Mouse (Mus musculus): ENCODE data around the gene Sirt1. TPM values are rescaled to one million over a fixed set of nuclear protein-coding genes. Genes with fewer than 3 reads are reported as not detected.
A peak's percentile ranks its signal among the peaks of the same experiment; 100 is the strongest.

Gene Sirt1
- total and polyA plus RNA-seq, 3 experiments = 9.1 to 19.8 TPM; not detected in 1

GRCm38 (mm10) chr10:63388948-63389347 lies 7.4 kb upstream of the Sirt1 start (continued):
- TF ChIP-seq E2F4 (IDR thresholded peaks at IDR 0.05; ENCODE audit: borderline replicate concordance, low read depth, low read length) = no peak

DNA sequence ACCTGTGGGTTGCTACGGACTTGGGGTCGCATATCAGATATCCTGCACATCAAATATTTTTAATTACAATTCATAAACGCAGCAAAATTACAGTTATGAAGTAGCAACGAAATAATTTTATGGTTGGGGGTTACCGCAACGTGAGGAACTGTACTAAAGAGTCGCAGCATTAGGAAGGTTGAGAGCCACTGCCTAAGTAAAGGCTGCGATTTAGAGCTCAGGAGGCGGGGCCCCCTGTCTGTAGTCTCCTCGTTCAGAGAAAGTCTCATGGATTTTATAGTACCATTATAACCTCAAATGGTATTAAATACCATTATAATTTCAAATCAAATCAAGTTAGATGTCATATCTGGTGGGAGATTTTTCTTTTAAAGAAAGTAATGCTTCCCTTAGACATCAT lies 5.5 kb upstream of the Sirt1 start:
- Histone ChIP-seq H3K4me3 (ENCODE audit: control insufficient read depth in 1 of 2, insufficient read depth in 1 of 2, low read depth in 2 of 2, low read length in 2 of 2) (peak overlapping the region; percentile 73 to 86), H3K36me3 (ENCODE audit: control insufficient read depth in 1 of 2, insufficient read depth in 2 of 2, low read length in 2 of 2) (no peaks in the 10 kb centered on the region; a peak in 2 of 4 replicates), H3K9ac (ENCODE audit: control insufficient read depth, low read depth, low read length, poor library complexity, severe bottlenecking) (peak overlapping the region; percentile 68), H3K27ac (ENCODE audit: control insufficient read depth, low read depth, low read length) (no peak overlapping the region), H3K79me2 (ENCODE audit: control insufficient read depth, insufficient read depth, low read length, poor library complexity) (no peaks in the 10 kb centered on the region), H3K4me1 (ENCODE audit: control insufficient read depth in 1 of 2, insufficient read depth in 2 of 2, low read length in 2 of 2) (peaks cover 0 to 3% of the 10 kb centered on the region in 2 experiments; a peak in 1 of 4 replicates), H3K9me3 (replicated peaks; ENCODE audit: insufficient read depth, low read length) (no peaks in the 10 kb centered on the region), H3K27me3 (ENCODE audit: control insufficient read depth in 1 of 2, insufficient read depth in 2 of 2, low read length in 2 of 2) (no peaks in the 10 kb centered on the region)
- TF ChIP-seq ZMIZ1 (IDR thresholded peaks at IDR 0.05; ENCODE audit: low read depth, low read length) (no peak), UBTF (IDR thresholded peaks at IDR 0.05; ENCODE audit: borderline replicate concordance, insufficient read depth, low read depth, low read length) (no peak), NRF1 (IDR thresholded peaks at IDR 0.05; ENCODE audit: insufficient read depth, low read depth, low read length, poor library complexity, severe bottlenecking) (no peak), ZC3H11A (IDR thresholded peaks at IDR 0.05; ENCODE audit: low read depth, low read length) (no peak), ELF1 (IDR thresholded peaks at IDR 0.05; ENCODE audit: low read depth, low read length) (no peak), MXI1 (IDR thresholded peaks at IDR 0.05; ENCODE audit: low read depth, low read length) (no peak), KAT2A (conservative IDR thresholded peaks at IDR 0.05; ENCODE audit: low read depth, low read length) (no peak), HCFC1 (IDR thresholded peaks at IDR 0.05; ENCODE audit: low read depth, low read length) (no peak), TBP (IDR thresholded peaks at IDR 0.05; ENCODE audit: low read depth, low read length) (no peak), SMC3 (IDR thresholded peaks at IDR 0.05; ENCODE audit: low read depth, low read length) (no peak), MAZ (IDR thresholded peaks at IDR 0.05; ENCODE audit: low read depth, low read length) (no peak), MYC (IDR thresholded peaks at IDR 0.05; ENCODE audit: low read depth, low read length) (no peak), POLR2A (IDR thresholded peaks at IDR 0.05; ENCODE audit: control insufficient read depth in 1 of 2, insufficient read depth in 1 of 2, low read depth in 1 of 2, low read length in 2 of 2, poor library complexity in 1 of 2) (no peak), NELFE (IDR thresholded peaks at IDR 0.05; ENCODE audit: low read depth, low read length) (no peak), ZKSCAN1 (IDR thresholded peaks at IDR 0.05; ENCODE audit: low read depth, low read length) (no peak), CTCF (IDR thresholded peaks at IDR 0.05 in 2 of 3, conservative IDR thresholded peaks at IDR 0.05 in 1 of 3; ENCODE audit: control insufficient read depth in 1 of 3, insufficient read depth in 1 of 3, low read depth in 2 of 3, low read length in 3 of 3, poor library complexity in 1 of 3, severe bottlenecking in 1 of 3) (no peak), MAFK (IDR thresholded peaks at IDR 0.05; ENCODE audit: borderline replicate concordance, low read depth, low read length) (no peak), JUND (IDR thresholded peaks at IDR 0.05; ENCODE audit: low read depth, low read length) (no peak), EP300 (IDR thresholded peaks at IDR 0.05; ENCODE audit: low read depth in 1 of 2, low read length in 2 of 2) (no peak), GABPA (IDR thresholded peaks at IDR 0.05; ENCODE audit: low read depth, low read length) (no peak)
- peak; percentile 54 for DNase-seq (ENCODE audit: low read depth, low spot score)
